ENCODE assay signal across 19 mouse cellular contexts in genomic region chr13:101800021-101800596, GRCm38 (mm10). TPM values are rescaled to one million over a fixed set of nuclear protein-coding genes. Genes with fewer than 3 reads are reported as not detected.
DNase-seq lines count a peak whose midpoint lies in the region; ATAC-seq and TF ChIP-seq lines count a peak whose summit lies in the region.
"Had no signal": no experiment of that assay in that cellular context is flagged by ENCODE, and none has a peak within 500 bp of the region (broad histone marks: within the 10 kb centered on the region; RNA-seq: fewer than 3 reads in every experiment).

No protein-coding gene starts in this region.

- H3K36me3 ChIP-seq in hindbrain, embryonic 15.5 days, result no peaks in the 10 kb centered on the region
- no peaks in the 10 kb centered on the region for H3K36me3 ChIP-seq in hindbrain, embryonic 12.5 days
- H3K36me3 ChIP-seq in midbrain, embryonic 11.5 days (ENCODE audit: control insufficient read depth, insufficient read depth, low read length), result no peaks in the 10 kb centered on the region
- no peaks in the 10 kb centered on the region for H3K36me3 ChIP-seq in midbrain, embryonic 13.5 days
- H3K36me3 ChIP-seq in CH12.LX (replicated peaks in 1 of 2; ENCODE audit: control insufficient read depth in 1 of 2, insufficient read depth in 1 of 2, low read length in 1 of 2), result no peaks in the 10 kb centered on the region
- H3K36me3 ChIP-seq: embryonic facial prominence, embryonic 15.5 days; forebrain, embryonic 15.5 days; G1E; heart, embryonic 12.5 days; intestine, embryonic 15.5 days had no signal

- 0 out of 2 replicates have a peak overlapping the region, but pooled peaks have one; percentile 18 for H3K27ac ChIP-seq in hindbrain, embryonic 15.5 days (replicated peaks)
- no peak overlapping the region for H3K27ac ChIP-seq in hindbrain, embryonic 12.5 days
- H3K27ac ChIP-seq in midbrain, embryonic 11.5 days (ENCODE audit: low read depth, low read length), result no peak overlapping the region
- H3K27ac ChIP-seq in midbrain, embryonic 13.5 days, result no peak overlapping the region
- peak overlapping the region; percentile 9; the same call in 1 of the 2 replicates for H3K27ac ChIP-seq in CH12.LX (ENCODE audit: insufficient read depth, low read depth)
- H3K27ac ChIP-seq: embryonic facial prominence, embryonic 15.5 days; heart, adult 2 months; intestine, embryonic 15.5 days had no signal

- peak; percentile 84 for DNase-seq in midbrain, embryonic 11.5 days (ENCODE audit: low spot score, missing footprints)
- DNase-seq in CH12.LX (ENCODE audit: extremely low read depth), result peak; percentile 65
- DNase-seq in brain, embryonic 14.5 days (ENCODE audit: low read depth), result peak; percentile 16
- DNase-seq: adrenal gland, adult 8-10 months; adrenal gland, postnatal 36 days; cerebellum, adult 11 months; cerebellum, adult 8-10 months; cerebellum, postnatal 14 days; gastrocnemius, postnatal 36 days; heart, adult 2 months had no signal

- no peak for ATAC-seq in hindbrain, embryonic 15.5 days (ENCODE audit: low FRiP score, low read depth)
- no peak for ATAC-seq in hindbrain, embryonic 12.5 days (ENCODE audit: low FRiP score)
- no peak for ATAC-seq in midbrain, embryonic 11.5 days (ENCODE audit: low FRiP score)
- ATAC-seq in midbrain, embryonic 13.5 days, result no peak

- H3K27me3 ChIP-seq in hindbrain, embryonic 15.5 days, result 0 out of 2 replicates have a peak, but pooled peaks cover 3% of the 10 kb centered on the region
- H3K27me3 ChIP-seq in hindbrain, embryonic 12.5 days, result no peaks in the 10 kb centered on the region; the same call in 1 of the 2 replicates
- H3K27me3 ChIP-seq in midbrain, embryonic 11.5 days (ENCODE audit: control insufficient read depth, insufficient read depth, low read length), result no peaks in the 10 kb centered on the region
- 0 out of 2 replicates have a peak, but pooled peaks cover 8% of the 10 kb centered on the region for H3K27me3 ChIP-seq in midbrain, embryonic 13.5 days
- no peaks in the 10 kb centered on the region for H3K27me3 ChIP-seq in CH12.LX (replicated peaks)
- H3K27me3 ChIP-seq: forebrain, embryonic 15.5 days; intestine, embryonic 15.5 days had no signal

- no peaks in the 10 kb centered on the region for H3K9me3 ChIP-seq in hindbrain, embryonic 15.5 days
- no peaks in the 10 kb centered on the region for H3K9me3 ChIP-seq in hindbrain, embryonic 12.5 days (replicated peaks)
- no peaks in the 10 kb centered on the region for H3K9me3 ChIP-seq in midbrain, embryonic 11.5 days (ENCODE audit: control insufficient read depth, low read length)
- no peaks in the 10 kb centered on the region for H3K9me3 ChIP-seq in midbrain, embryonic 13.5 days
- H3K9me3 ChIP-seq in CH12.LX (replicated peaks; ENCODE audit: low read length), result no peaks in the 10 kb centered on the region
- H3K9me3 ChIP-seq: embryonic facial prominence, embryonic 15.5 days; forebrain, embryonic 15.5 days; G1E; heart, embryonic 12.5 days; intestine, embryonic 15.5 days had no signal

- 64% methylated on average over 13 of the region's 13 CpGs for WGBS in hindbrain, embryonic 15.5 days
- 76% methylated on average over 13 of the region's 13 CpGs for WGBS in hindbrain, embryonic 12.5 days
- WGBS in midbrain, embryonic 11.5 days, result 80% methylated on average over 13 of the region's 13 CpGs
- 73% methylated on average over 13 of the region's 13 CpGs for WGBS in midbrain, embryonic 13.5 days

- dilution Hi-C loops in CH12.LX (cut with MboI; ENCODE audit: extremely low pct_ligation_motif_present, extremely low pct_unique_long_range_greater_than_20kb, low sequenced_read_pairs), result no loop called here

- no peak; the same call in none of the 2 replicates for TF ChIP-seq RAD21 in CH12.LX (IDR thresholded peaks at IDR 0.05; ENCODE audit: low read depth, low read length)

- TF ChIP-seq POLR2A in CH12.LX (IDR thresholded peaks at IDR 0.05; ENCODE audit: low read depth, low read length), result no peak
- TF ChIP-seq POLR2A in brain, embryonic 14.5 days (IDR thresholded peaks at IDR 0.05; ENCODE audit: borderline replicate concordance, extremely low read depth, insufficient read depth, insufficient read length, poor library complexity, severe bottlenecking), result no peak

- peak; percentile 94 for TF ChIP-seq EP300 in CH12.LX (IDR thresholded peaks at IDR 0.05; ENCODE audit: low read length)

- no peak overlapping the region for H3K9ac ChIP-seq in hindbrain, embryonic 15.5 days
- H3K9ac ChIP-seq in hindbrain, embryonic 12.5 days, result no peak overlapping the region
- no peak overlapping the region for H3K9ac ChIP-seq in midbrain, embryonic 11.5 days (ENCODE audit: low read length)
- no peak overlapping the region for H3K9ac ChIP-seq in midbrain, embryonic 13.5 days (replicated peaks)
- H3K9ac ChIP-seq in CH12.LX (ENCODE audit: insufficient read depth, low read depth), result no peak overlapping the region
- H3K9ac ChIP-seq: embryonic facial prominence, embryonic 15.5 days; intestine, embryonic 15.5 days had no signal

- no peaks in the 10 kb centered on the region for H3K79me2 ChIP-seq in CH12.LX (replicated peaks; ENCODE audit: control insufficient read depth, extremely low read depth, insufficient read depth, poor library complexity, severe bottlenecking)

- H3K4me2 ChIP-seq in hindbrain, embryonic 15.5 days, result no peak overlapping the region
- H3K4me2 ChIP-seq in hindbrain, embryonic 12.5 days (replicated peaks), result no peak overlapping the region
- no peak overlapping the region for H3K4me2 ChIP-seq in midbrain, embryonic 11.5 days
- no peak overlapping the region for H3K4me2 ChIP-seq in midbrain, embryonic 13.5 days (replicated peaks)
- peak overlapping the region; percentile 78 for H3K4me2 ChIP-seq in CH12.LX (ENCODE audit: insufficient read depth, low read depth, poor library complexity, severe bottlenecking)

- peaks cover 14% of the 10 kb centered on the region for H3K4me1 ChIP-seq in hindbrain, embryonic 15.5 days (replicated peaks)
- H3K4me1 ChIP-seq in hindbrain, embryonic 12.5 days, result peaks cover 11% of the 10 kb centered on the region
- peaks cover 6% of the 10 kb centered on the region; the same call in 1 of the 2 replicates for H3K4me1 ChIP-seq in midbrain, embryonic 11.5 days (ENCODE audit: control insufficient read depth, insufficient read depth, low read length)
- H3K4me1 ChIP-seq in midbrain, embryonic 13.5 days (replicated peaks), result peaks cover 14% of the 10 kb centered on the region
- peaks cover 17 to 52% of the 10 kb centered on the region in 2 experiments; a peak in 3 of 4 replicates for H3K4me1 ChIP-seq in CH12.LX (ENCODE audit: control insufficient read depth in 1 of 2, insufficient read depth in 2 of 2)

- TF ChIP-seq CTCF in CH12.LX (conservative IDR thresholded peaks at IDR 0.05 in 1 of 2, IDR thresholded peaks at IDR 0.05 in 1 of 2; ENCODE audit: low read depth in 2 of 2, low read length in 2 of 2), result no peak
- no peak for TF ChIP-seq CTCF in brain, embryonic 14.5 days (IDR thresholded peaks at IDR 0.05; ENCODE audit: borderline replicate concordance, extremely low read depth, insufficient read depth, insufficient read length)

- in situ Hi-C loops in CH12.LX (cut with MboI; ENCODE audit: low pct_ligation_motif_present, low pct_unique_long_range_greater_than_20kb, low sequenced_read_pairs), result no loop called here

- no peak overlapping the region for H3K4me3 ChIP-seq in hindbrain, embryonic 15.5 days
- no peak overlapping the region for H3K4me3 ChIP-seq in hindbrain, embryonic 12.5 days
- H3K4me3 ChIP-seq in midbrain, embryonic 11.5 days (ENCODE audit: low read depth, low read length), result no peak overlapping the region
- no peak overlapping the region for H3K4me3 ChIP-seq in midbrain, embryonic 13.5 days (replicated peaks)
- no peak overlapping the region for H3K4me3 ChIP-seq in CH12.LX (replicated peaks in 1 of 3; ENCODE audit: low read depth in 2 of 3, low read length in 2 of 3, poor library complexity in 1 of 3)
- H3K4me3 ChIP-seq: erythroblast, embryonic 14.5 days; heart, adult 2 months; intestine, embryonic 15.5 days had no signal

TF ChIP-seq in CH12.LX, 34 proteins besides CTCF, POLR2A, EP300 and RAD21 (continues in another document):
- 0 out of 2 replicates have a peak, but pooled peaks have one; percentile 25 for TF ChIP-seq TBP (conservative IDR thresholded peaks at IDR 0.05; ENCODE audit: low read depth, low read length)
- TF ChIP-seq JUN (IDR thresholded peaks at IDR 0.05; ENCODE audit: insufficient read depth, low read depth, low read length), result peak; percentile 31; the same call in 1 of the 2 replicates
- peak; percentile 71; the same call in 1 of the 2 replicates for TF ChIP-seq MEF2A (IDR thresholded peaks at IDR 0.05; ENCODE audit: borderline replicate concordance, low read depth, low read length)
- peak; percentile 87 for TF ChIP-seq TCF12 (IDR thresholded peaks at IDR 0.05; ENCODE audit: low read depth, low read length)
- TF ChIP-seq SMC3 (IDR thresholded peaks at IDR 0.05; ENCODE audit: low read depth, low read length), result peak; percentile 18; the same call in 1 of the 2 replicates
- no peak for TF ChIP-seq MXI1 (IDR thresholded peaks at IDR 0.05; ENCODE audit: low read depth, low read length)
- TF ChIP-seq RCOR1 (conservative IDR thresholded peaks at IDR 0.05; ENCODE audit: low read depth, low read length), result peak; percentile 73; the same call in 1 of the 2 replicates
- no peak for TF ChIP-seq NELFE (IDR thresholded peaks at IDR 0.05; ENCODE audit: low read depth, low read length)
- peak; percentile 21; the same call in 1 of the 2 replicates for TF ChIP-seq MAX (IDR thresholded peaks at IDR 0.05; ENCODE audit: low read length)
- peak; percentile 90 for TF ChIP-seq IRF4 (IDR thresholded peaks at IDR 0.05; ENCODE audit: low read depth, low read length)
- 0 out of 2 replicates have a peak, but pooled peaks have one; percentile 51 for TF ChIP-seq MAFK (IDR thresholded peaks at IDR 0.05; ENCODE audit: insufficient replicate concordance, low read length)
- TF ChIP-seq MYC (IDR thresholded peaks at IDR 0.05; ENCODE audit: low read depth, low read length), result peak; percentile 17; the same call in 1 of the 2 replicates
- no peak for TF ChIP-seq POLR2AphosphoS2 (IDR thresholded peaks at IDR 0.05; ENCODE audit: low read depth, low read length)
- TF ChIP-seq ZKSCAN1 (IDR thresholded peaks at IDR 0.05; ENCODE audit: borderline replicate concordance, low read depth, low read length), result no peak
- TF ChIP-seq CHD2 (IDR thresholded peaks at IDR 0.05; ENCODE audit: low read length), result peak; percentile 66; the same call in 1 of the 2 replicates

RNA-seq across cellular contexts. Expression of gene Pik3r1, which starts 32.1 kb away (rescaled TPM):
- polyA plus RNA-seq in hindbrain, embryonic 15.5 days (2015; fragmentation: Nextera tagmentation; extraction: Ambion mirVana), result 47.5 and 50.7 TPM in 2 replicates
- polyA plus RNA-seq in hindbrain, embryonic 12.5 days (2016; fragmentation: Nextera tagmentation; extraction: Ambion mirVana), result 31.4 and 34.9 TPM in 2 replicates
- 13.6 and 13.9 TPM in 2 replicates for polyA plus RNA-seq in midbrain, embryonic 11.5 days (2014; fragmentation: Nextera tagmentation; extraction: Ambion mirVana)
- 34.1 and 36.9 TPM in 2 replicates for polyA plus RNA-seq in midbrain, embryonic 13.5 days (2015; fragmentation: Nextera tagmentation; extraction: Ambion mirVana)
- total RNA-seq in CH12.LX (2012; rRNA removed) (17.0 and 17.5 TPM in 2 replicates), CH12.LX (2014; rRNA removed) (20.2 and 21.0 TPM in 2 replicates)
- polyA plus RNA-seq in CH12.LX (2012; ENCODE audit: insufficient read length, low read depth), result 19.3 and 20.9 TPM in 2 replicates
- 17.7 and 39.7 TPM in 2 replicates for polyA plus RNA-seq in brain, embryonic 14.5 days (2012; rRNA removed)

Comparison
In these comparisons a context has a peak if more than half of its experiments do, and no peak if none do; other contexts are left out.
1. H3K27ac ChIP-seq: peak in hindbrain, embryonic 15.5 days (single experiment) and CH12.LX (single experiment); none in hindbrain, embryonic 12.5 days (single experiment), midbrain, embryonic 11.5 days (single experiment) and midbrain, embryonic 13.5 days (single experiment).
2. DNase-seq: peak in every context shown above with its lines; median percentile 84 in midbrain, embryonic 11.5 days; 65 in CH12.LX; 16 in brain, embryonic 14.5 days.